Mouse (Mus musculus) liver, embryonic 12.5 days (tissue): ENCODE data around the gene Aox3. TPM values are rescaled to one million over a fixed set of nuclear protein-coding genes. Genes with fewer than 3 reads are reported as not detected.

Experiments
- ATAC-seq: fragments of 200-750 bp; cut with Nextera tagmentation; 2 replicates; pipeline ENCODE4 v1.8.0; 2017; ENCODE audit warnings: moderate number of reproducible peaks, mild to moderate bottlenecking, moderate library complexity
- H3K27ac ChIP-seq: fragments of 300-500 bp; sonication (generic); 2 replicates; pipeline ENCODE4 v1.5.1; 2016; ENCODE audit warnings: mild to moderate bottlenecking
- H3K27me3 ChIP-seq: fragments of 300-500 bp; sonication (generic); replicated peaks from 2 replicates; pipeline ENCODE4 v1.6.1; 2016; ENCODE audit warnings: mild to moderate bottlenecking, moderate library complexity
- H3K36me3 ChIP-seq: fragments of 300-500 bp; sonication (generic); 2 replicates; pipeline ENCODE4 v1.6.1; 2016; ENCODE audit warnings: mild to moderate bottlenecking, moderate library complexity
- H3K4me1 ChIP-seq: fragments of 300-500 bp; sonication (generic); 2 replicates; pipeline ENCODE4 v1.6.1; 2016
- H3K4me2 ChIP-seq: fragments of 300-500 bp; sonication (generic); 2 replicates; pipeline ENCODE4 v1.6.1; 2016; ENCODE audit warnings: mild to moderate bottlenecking, moderate library complexity
- H3K4me3 ChIP-seq: fragments of 300-500 bp; sonication (generic); 2 replicates; pipeline ENCODE4 v1.5.1; 2016; ENCODE audit warnings: mild to moderate bottlenecking, moderate library complexity
- H3K9ac ChIP-seq: fragments of 300-500 bp; sonication (generic); 2 replicates; pipeline ENCODE4 v1.6.1; 2016; ENCODE audit warnings: mild to moderate bottlenecking, moderate library complexity
- H3K9me3 ChIP-seq: fragments of 300-500 bp; sonication (generic); replicated peaks from 2 replicates; pipeline ENCODE4 v1.6.1; 2016; ENCODE audit warnings: mild to moderate bottlenecking, moderate library complexity
- WGBS: fragments of 180-500 bp; shearing (Covaris S2); methylation state at CpG from one replicate; pipeline ENCODE4 v1.1.7; 2016; ENCODE audit not compliant: insufficient replicate concordance; 5-methylcytosine and 5-hydroxymethylcytosine counted together
- polyA plus RNA-seq: library from polyadenylated mRNA; unstranded; fragments of >200 nt; fragmentation: Nextera tagmentation; extraction: Ambion mirVana; gene quantifications from 2 replicates; pipeline ENCODE4 v1.2.1, GENCODE M21; 2016

Aox3 gene
- polyA plus RNA-seq = 0.02 TPM in 1 of 2 replicates, not detected in the other

DNA sequence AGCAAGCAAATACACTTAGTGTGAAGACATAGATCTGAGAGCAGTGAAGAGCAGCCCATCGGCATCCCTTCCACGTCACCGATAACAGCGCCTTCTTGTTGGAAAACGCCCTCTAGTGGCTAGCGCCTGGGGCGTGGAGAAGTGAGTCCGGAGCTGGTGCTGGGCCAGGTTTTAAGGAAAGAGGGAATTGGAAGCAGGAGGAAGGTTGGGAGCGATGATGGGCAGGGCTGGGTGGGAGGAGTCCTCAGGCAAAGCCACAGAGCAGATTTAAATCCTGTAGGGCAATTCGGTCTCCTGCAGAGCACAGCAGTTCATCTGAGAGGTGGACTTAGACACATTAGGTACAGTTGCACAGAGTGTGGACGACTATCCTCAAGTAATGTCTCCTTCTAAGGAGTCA lies at the start of gene Aox3:
Aox3 (plus strand) TSS at position 251 of the 400 bp plus-strand sequence.
- H3K36me3 ChIP-seq = no peaks in the 10 kb centered on the region
- H3K4me3 ChIP-seq = no peak within 1 kb of the TSS
- ATAC-seq = no peak
- H3K9ac ChIP-seq = no peak within 1 kb of the TSS
- no peaks in the 10 kb centered on the region for H3K27me3 ChIP-seq
- no peak within 1 kb of the TSS for H3K4me2 ChIP-seq
- H3K9me3 ChIP-seq = no peaks in the 10 kb centered on the region
- 12% methylated on average over 11 of the region's 11 CpGs for WGBS
- no peak within 1 kb of the TSS for H3K27ac ChIP-seq
- no peaks in the 10 kb centered on the region for H3K4me1 ChIP-seq

GRCm38 (mm10) chr1:58065151-58065550 lies 47.8 kb upstream of the Aox3 start:
- Histone ChIP-seq H3K4me2 (no peak overlapping the region), H3K4me3 (no peak overlapping the region), H3K4me1 (no peaks in the 10 kb centered on the region), H3K9me3 (no peaks in the 10 kb centered on the region), H3K27me3 (no peaks in the 10 kb centered on the region), H3K27ac (no peak overlapping the region), H3K36me3 (no peaks in the 10 kb centered on the region), H3K9ac (no peak overlapping the region)
- no peak for ATAC-seq
- WGBS = 80% methylated on average over 5 of the region's 5 CpGs

GRCm38 (mm10) chr1:58065606-58066005 lies 47.3 kb upstream of the Aox3 start:
- Histone ChIP-seq H3K4me3 (no peak overlapping the region), H3K9ac (no peak overlapping the region), H3K27me3 (no peaks in the 10 kb centered on the region), H3K4me2 (no peak overlapping the region), H3K27ac (no peak overlapping the region), H3K9me3 (no peaks in the 10 kb centered on the region), H3K36me3 (no peaks in the 10 kb centered on the region), H3K4me1 (no peaks in the 10 kb centered on the region)
- no peak for ATAC-seq
- 71% methylated on average over 3 of the region's 3 CpGs for WGBS

GRCm38 (mm10) chr1:58069181-58069580 lies 43.7 kb upstream of the Aox3 start:
- no peak overlapping the region for H3K4me3 ChIP-seq
- H3K4me2 ChIP-seq = no peak overlapping the region
- H3K27me3 ChIP-seq = no peaks in the 10 kb centered on the region
- no peaks in the 10 kb centered on the region for H3K9me3 ChIP-seq
- no peak overlapping the region for H3K27ac ChIP-seq
- H3K4me1 ChIP-seq = no peaks in the 10 kb centered on the region
- WGBS = 70% methylated on average over 6 of the region's 6 CpGs
- ATAC-seq = no peak
- no peak overlapping the region for H3K9ac ChIP-seq
- no peaks in the 10 kb centered on the region for H3K36me3 ChIP-seq

DNA sequence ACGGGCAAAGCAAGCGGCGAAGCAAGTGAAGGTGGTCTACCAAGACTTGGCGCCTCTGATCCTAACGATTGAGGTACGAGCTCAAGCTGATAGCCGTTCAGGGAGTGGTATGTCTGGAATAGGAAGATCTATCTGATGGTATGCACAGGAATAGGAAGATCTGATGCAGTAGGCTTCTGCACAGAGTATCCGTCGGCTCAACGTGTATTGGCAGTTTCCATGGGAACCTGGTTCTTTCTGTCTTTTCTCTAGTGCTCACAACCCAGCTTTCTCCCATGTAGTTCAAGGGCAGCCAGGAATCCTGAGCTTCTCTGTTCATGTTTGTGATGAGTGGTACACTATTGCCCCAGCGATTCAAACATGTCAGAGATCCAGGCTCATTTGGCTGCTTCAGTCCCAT lies 42.8 kb upstream of the Aox3 start:
- H3K4me1 ChIP-seq = no peaks in the 10 kb centered on the region
- no peak overlapping the region for H3K27ac ChIP-seq
- H3K4me2 ChIP-seq = no peak overlapping the region
- 80% methylated on average over 11 of the region's 11 CpGs for WGBS
- H3K36me3 ChIP-seq = no peaks in the 10 kb centered on the region
- no peaks in the 10 kb centered on the region for H3K9me3 ChIP-seq
- no peak overlapping the region for H3K9ac ChIP-seq
- no peaks in the 10 kb centered on the region for H3K27me3 ChIP-seq
- H3K4me3 ChIP-seq = no peak overlapping the region
- ATAC-seq = no peak

DNA sequence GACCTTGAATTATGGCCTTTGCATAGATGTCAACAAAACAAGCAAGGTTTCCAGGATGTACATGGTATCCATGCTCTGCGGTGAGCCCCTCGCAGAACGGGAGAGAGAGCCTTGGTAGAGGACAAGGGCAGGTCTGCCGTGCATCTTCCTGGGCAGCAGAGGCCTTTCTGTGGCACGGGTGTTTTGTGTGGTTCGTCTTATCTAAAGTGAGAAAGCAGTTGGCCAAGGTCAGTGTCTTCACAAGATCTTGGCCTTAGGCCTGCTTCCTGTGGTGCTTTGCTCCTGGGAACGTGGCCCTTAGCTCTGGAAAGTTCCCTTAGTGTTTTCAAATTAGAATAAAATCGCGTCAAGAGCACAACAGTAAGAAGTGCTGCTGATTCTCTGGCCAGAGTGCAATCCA lies 41.9 kb upstream of the Aox3 start:
- 67% methylated on average over 9 of the region's 9 CpGs for WGBS

DNA sequence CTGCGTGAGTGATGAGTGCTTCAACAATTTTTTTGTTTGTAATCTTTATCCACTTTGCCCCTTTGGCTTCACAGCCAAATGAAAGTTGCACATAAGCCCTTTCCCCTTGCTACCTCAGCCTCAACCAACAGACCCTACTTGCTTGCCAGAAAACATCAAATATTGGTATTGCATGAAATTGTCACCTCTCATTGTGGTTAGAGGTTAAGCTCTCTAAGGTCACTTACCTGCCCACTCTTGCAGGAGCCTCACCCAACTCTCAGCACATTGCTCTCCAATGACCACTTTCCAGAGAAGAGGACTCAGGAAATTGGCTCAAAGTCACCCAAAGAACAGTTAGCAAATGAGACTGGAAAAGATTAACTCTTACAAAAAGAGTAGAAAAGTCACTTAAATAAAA lies 41.4 kb upstream of the Aox3 start:
- Histone ChIP-seq H3K9ac (no peak overlapping the region), H3K4me2 (no peak overlapping the region), H3K27ac (no peak overlapping the region), H3K36me3 (no peaks in the 10 kb centered on the region), H3K27me3 (no peaks in the 10 kb centered on the region), H3K4me3 (no peak overlapping the region), H3K4me1 (no peaks in the 10 kb centered on the region), H3K9me3 (no peaks in the 10 kb centered on the region)
- WGBS = 88% methylated on average over 1 of the region's 1 CpGs
- ATAC-seq = no peak

More for the DNA sequence above, 41.9 kb upstream of the Aox3 start:
- ATAC-seq = no peak
- no peak overlapping the region for H3K4me3 ChIP-seq
- no peak overlapping the region for H3K4me2 ChIP-seq
- no peaks in the 10 kb centered on the region for H3K9me3 ChIP-seq
- H3K36me3 ChIP-seq = no peaks in the 10 kb centered on the region
- no peaks in the 10 kb centered on the region for H3K4me1 ChIP-seq
- no peaks in the 10 kb centered on the region for H3K27me3 ChIP-seq
- no peak overlapping the region for H3K9ac ChIP-seq
- H3K27ac ChIP-seq = no peak overlapping the region

DNA sequence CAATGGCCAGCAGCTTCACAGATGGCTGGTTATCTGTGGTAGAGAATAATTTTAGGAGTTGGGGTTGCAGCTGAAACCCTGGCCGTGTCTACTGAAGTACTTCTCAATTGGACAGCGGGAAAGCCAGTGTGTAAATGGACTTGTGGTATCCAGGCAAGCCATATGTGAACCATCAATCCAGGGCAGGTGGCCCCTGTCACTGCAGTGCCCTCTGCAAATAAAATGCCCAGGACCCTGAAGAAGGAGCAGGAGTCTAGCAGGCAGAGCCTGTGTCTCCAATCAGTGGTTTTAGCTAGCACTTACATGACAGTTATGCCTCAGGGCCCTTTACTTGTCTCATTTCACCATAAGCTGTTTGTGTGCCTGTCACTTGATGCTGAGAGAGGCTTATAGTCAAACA lies 40.5 kb upstream of the Aox3 start:
- H3K27ac ChIP-seq = no peak overlapping the region
- WGBS = 68% methylated on average over 2 of the region's 2 CpGs
- no peaks in the 10 kb centered on the region for H3K36me3 ChIP-seq

GRCm38 (mm10) chr1:58072991-58073730 lies 39.8 kb upstream of the Aox3 start:
- Histone ChIP-seq H3K27ac (no peak overlapping the region), H3K9me3 (no peaks in the 10 kb centered on the region), H3K27me3 (no peaks in the 10 kb centered on the region), H3K4me1 (no peaks in the 10 kb centered on the region), H3K9ac (no peak overlapping the region), H3K36me3 (no peaks in the 10 kb centered on the region), H3K4me3 (no peak overlapping the region), H3K4me2 (no peak overlapping the region)
- ATAC-seq = no peak
- 62% methylated on average over 12 of the region's 12 CpGs for WGBS

More for the DNA sequence above, 40.5 kb upstream of the Aox3 start:
- H3K9me3 ChIP-seq = no peaks in the 10 kb centered on the region
- H3K4me3 ChIP-seq = no peak overlapping the region
- no peak for ATAC-seq
- no peaks in the 10 kb centered on the region for H3K27me3 ChIP-seq
- H3K9ac ChIP-seq = no peak overlapping the region
- no peak overlapping the region for H3K4me2 ChIP-seq
- no peaks in the 10 kb centered on the region for H3K4me1 ChIP-seq

- H3K4me1 ChIP-seq = no peaks in the 10 kb centered on the region
- no peaks in the 10 kb centered on the region for H3K27me3 ChIP-seq
- H3K36me3 ChIP-seq = no peaks in the 10 kb centered on the region
- H3K27ac ChIP-seq = no peak overlapping the region
- ATAC-seq = no peak
- no peak overlapping the region for H3K4me2 ChIP-seq
- WGBS = 77% methylated on average over 2 of the region's 2 CpGs
- H3K9ac ChIP-seq = no peak overlapping the region
- no peak overlapping the region for H3K4me3 ChIP-seq
- no peaks in the 10 kb centered on the region for H3K9me3 ChIP-seq
Measured at GRCm38 (mm10) chr1:58074266-58074665, 38.7 kb upstream of the Aox3 start.

DNA sequence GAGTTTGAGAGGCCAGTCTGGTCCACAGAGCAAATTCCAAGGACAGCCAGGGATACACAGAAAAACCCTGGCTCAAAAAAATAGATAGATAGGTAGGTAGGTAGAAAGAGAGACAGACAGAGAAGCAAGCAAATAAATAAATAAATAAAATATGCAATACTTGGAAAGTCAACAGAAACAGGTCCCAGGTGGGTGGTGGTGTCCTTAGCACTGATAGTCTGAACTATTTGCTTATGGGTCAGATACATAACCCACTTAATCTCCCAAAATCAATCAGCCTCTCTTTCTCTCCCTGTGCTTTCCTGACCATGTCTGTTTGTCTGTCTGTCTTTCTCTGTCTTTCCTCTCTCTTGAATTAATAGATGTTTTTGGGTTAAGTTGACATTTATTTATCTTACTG lies 35.0 kb upstream of the Aox3 start:
- H3K4me1 ChIP-seq = no peaks in the 10 kb centered on the region
- H3K27ac ChIP-seq = no peak overlapping the region
- no peaks in the 10 kb centered on the region for H3K36me3 ChIP-seq
- ATAC-seq = no peak
- H3K4me3 ChIP-seq = no peak overlapping the region
- H3K9ac ChIP-seq = no peak overlapping the region
- no peak overlapping the region for H3K4me2 ChIP-seq
- H3K9me3 ChIP-seq = no peaks in the 10 kb centered on the region
- H3K27me3 ChIP-seq = no peaks in the 10 kb centered on the region

DNA sequence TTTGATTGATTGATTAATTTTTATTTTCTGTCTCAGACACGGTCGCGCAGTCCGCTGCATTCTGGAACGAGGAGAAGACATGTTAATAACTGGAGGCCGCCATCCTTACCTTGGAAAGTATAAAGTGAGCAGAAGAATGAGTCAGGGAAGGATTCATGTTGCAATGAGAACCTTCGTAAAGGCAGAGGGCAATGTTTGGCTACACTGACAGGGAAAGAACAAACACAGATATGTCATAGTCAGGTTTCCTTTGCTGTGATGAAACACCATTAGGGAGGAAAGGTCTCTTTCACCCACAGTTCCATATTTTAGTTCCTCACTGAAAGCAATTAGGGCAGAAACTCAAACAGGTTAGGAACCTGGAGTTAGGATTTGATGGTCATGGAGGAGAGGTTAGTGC lies 34.5 kb upstream of the Aox3 start:
- Histone ChIP-seq H3K27ac (no peak overlapping the region), H3K4me1 (no peaks in the 10 kb centered on the region), H3K9ac (no peak overlapping the region), H3K4me3 (no peak overlapping the region), H3K36me3 (no peaks in the 10 kb centered on the region), H3K27me3 (no peaks in the 10 kb centered on the region), H3K4me2 (no peak overlapping the region), H3K9me3 (no peaks in the 10 kb centered on the region)
- 80% methylated on average over 7 of the region's 7 CpGs for WGBS
- ATAC-seq = no peak

- H3K9ac ChIP-seq = no peak overlapping the region
- no peaks in the 10 kb centered on the region for H3K36me3 ChIP-seq
- WGBS = 75% methylated on average over 5 of the region's 5 CpGs
- H3K4me1 ChIP-seq = no peaks in the 10 kb centered on the region
- H3K27me3 ChIP-seq = no peaks in the 10 kb centered on the region
- H3K4me3 ChIP-seq = no peak overlapping the region
- H3K9me3 ChIP-seq = no peaks in the 10 kb centered on the region
- no peak overlapping the region for H3K27ac ChIP-seq
- ATAC-seq = no peak
- H3K4me2 ChIP-seq = no peak overlapping the region
Measured at GRCm38 (mm10) chr1:58079689-58080088, 33.2 kb upstream of the Aox3 start.
